Mouse (Mus musculus) cortical plate, adult 2 months (tissue): ENCODE measurements around the gene Jarid2.

Source experiments
- CTCF ChIP-seq: fragments of 200-500 bp; IDR thresholded peaks from 2 replicates; pipeline ENCODE4 v1.5.1; 2011; ENCODE audit warnings: mild to moderate bottlenecking, control low read depth, low read length; ENCODE audit not compliant: insufficient read depth; ENCODE audit errors: extremely low read depth
- POLR2A ChIP-seq: fragments of 200-500 bp; IDR thresholded peaks from 2 replicates; pipeline ENCODE4 v1.6.1; 2011; ENCODE audit warnings: mild to moderate bottlenecking, low read length, control low read depth; ENCODE audit not compliant: insufficient read depth; ENCODE audit errors: extremely low read depth

- TF ChIP-seq CTCF = no peak
- TF ChIP-seq POLR2A = no peak
These were observed 43.5 kb downstream of the Jarid2 start for GRCm38 (mm10) chr13:44772816-44773215.
